Mouse (Mus musculus): Measurements from ENCODE around the gene Cpd.

- TF ChIP-seq CTCF (conservative IDR thresholded peaks at IDR 0.05; ENCODE audit: low read length) (no peak), NANOG (IDR thresholded peaks at IDR 0.05; ENCODE audit: borderline replicate concordance, low read length) (no peak), POU5F1 (IDR thresholded peaks at IDR 0.05; ENCODE audit: borderline replicate concordance, low read length) (no peak)
Observed at GRCm38 (mm10) chr11:76854475-76855341, 7.9 kb upstream of the Cpd start.
